Mouse (Mus musculus) heart, postnatal 0 days (tissue): ENCODE measurements around the gene Syn2.

Experiments
- CTCF ChIP-seq: IDR thresholded peaks from 2 replicates; pipeline ENCODE4 v1.5.1; 2016; ENCODE audit warnings: antibody characterized with exemption, control low read depth, low read depth
- EP300 ChIP-seq: IDR thresholded peaks from 2 replicates; pipeline ENCODE4 v1.6.1; 2016; ENCODE audit warnings: antibody characterized with exemption, low read depth

GRCm38 (mm10) chr6:115271326-115271725 is 136.6 kb downstream of the Syn2 start:
- TF ChIP-seq EP300 (no peak), CTCF (no peak)
